Mouse (Mus musculus) heart, adult 2 months (tissue): ENCODE measurements around the gene Syt16.

ENCODE experiments used
- CTCF ChIP-seq: fragments of 200-600 bp; IDR thresholded peaks from 2 replicates; pipeline ENCODE4 v1.8.1; 2022; ENCODE audit warnings: antibody characterized with exemption, mild to moderate bottlenecking, moderate library complexity
- EP300 ChIP-seq: fragments of 200-500 bp; IDR thresholded peaks from 2 replicates; pipeline ENCODE4 v1.6.1; 2011; ENCODE audit warnings: low read depth, low read length, control low read depth; ENCODE audit not compliant: insufficient read depth
- POLR2A ChIP-seq: fragments of 200-500 bp; IDR thresholded peaks from 2 replicates; pipeline ENCODE4 v1.6.1; 2011; ENCODE audit warnings: mild to moderate bottlenecking, low read depth, low read length, control low read depth; ENCODE audit not compliant: insufficient read depth

DNA sequence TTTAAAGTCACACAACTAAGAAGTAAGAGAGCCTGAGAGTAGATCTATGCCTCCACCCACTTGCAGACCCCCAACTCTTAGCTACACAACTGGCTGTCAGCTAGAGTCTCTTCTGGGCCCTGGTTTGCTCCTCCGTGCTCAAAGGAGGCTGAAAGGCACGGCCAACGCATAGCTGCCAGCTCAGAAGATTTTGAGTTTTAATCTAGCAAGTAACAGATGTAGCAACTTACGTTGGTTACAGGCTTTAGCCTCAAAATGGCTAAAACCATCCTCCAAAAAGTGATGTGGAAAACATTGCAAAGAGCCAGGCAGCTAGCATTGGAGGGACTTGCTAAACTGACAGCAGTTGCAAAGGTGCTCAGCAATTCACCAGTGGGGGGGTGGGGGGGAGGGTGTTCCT is 293.5 kb downstream of the Syt16 start:
- TF ChIP-seq POLR2A (no peak), CTCF (no peak), EP300 (no peak)
